Comparison of ENCODE assay signal across 21 mouse cellular contexts in genomic region chr16:77313195-77313594, GRCm38 (mm10).
DNase-seq lines count a peak whose midpoint lies in the region; ATAC-seq lines count a peak whose summit lies in the region.
"Had no signal": no experiment of that assay in that cellular context is flagged by ENCODE, and none has a peak within 500 bp of the region (broad histone marks: within the 10 kb centered on the region; RNA-seq: fewer than 3 reads in every experiment).

No protein-coding gene starts in this region.

- H3K27me3 ChIP-seq in embryonic facial prominence, embryonic 14.5 days (replicated peaks; ENCODE audit: control insufficient read depth, insufficient read depth, low read length), result no peaks in the 10 kb centered on the region
- no peaks in the 10 kb centered on the region for H3K27me3 ChIP-seq in embryonic facial prominence, embryonic 10.5 days (replicated peaks; ENCODE audit: low read depth, poor library complexity, severe bottlenecking)
- H3K27me3 ChIP-seq: embryonic facial prominence, embryonic 12.5 days; embryonic facial prominence, embryonic 15.5 days; forebrain, embryonic 13.5 days; forebrain, embryonic 15.5 days had no signal

- no peaks in the 10 kb centered on the region for H3K4me1 ChIP-seq in embryonic facial prominence, embryonic 14.5 days (ENCODE audit: control insufficient read depth, insufficient read depth, low read length)
- no peaks in the 10 kb centered on the region for H3K4me1 ChIP-seq in embryonic facial prominence, embryonic 10.5 days
- H3K4me1 ChIP-seq: embryonic facial prominence, embryonic 12.5 days; embryonic facial prominence, embryonic 15.5 days had no signal

- H3K27ac ChIP-seq in embryonic facial prominence, embryonic 14.5 days (replicated peaks; ENCODE audit: low read depth, low read length), result no peak overlapping the region
- no peak overlapping the region for H3K27ac ChIP-seq in embryonic facial prominence, embryonic 10.5 days (replicated peaks)
- H3K27ac ChIP-seq: embryonic facial prominence, embryonic 12.5 days; embryonic facial prominence, embryonic 15.5 days; forebrain, embryonic 13.5 days; forebrain, embryonic 15.5 days had no signal

- no peaks in the 10 kb centered on the region for H3K9me3 ChIP-seq in embryonic facial prominence, embryonic 14.5 days (ENCODE audit: control insufficient read depth, low read length)
- no peaks in the 10 kb centered on the region for H3K9me3 ChIP-seq in embryonic facial prominence, embryonic 10.5 days
- H3K9me3 ChIP-seq: embryonic facial prominence, embryonic 12.5 days; embryonic facial prominence, embryonic 15.5 days; forebrain, embryonic 13.5 days; forebrain, embryonic 15.5 days had no signal

- no peaks in the 10 kb centered on the region for H3K36me3 ChIP-seq in embryonic facial prominence, embryonic 14.5 days (ENCODE audit: control insufficient read depth, insufficient read depth, low read length)
- no peaks in the 10 kb centered on the region for H3K36me3 ChIP-seq in embryonic facial prominence, embryonic 10.5 days (replicated peaks)
- H3K36me3 ChIP-seq: embryonic facial prominence, embryonic 12.5 days; embryonic facial prominence, embryonic 15.5 days had no signal

- no peak overlapping the region for H3K4me2 ChIP-seq in embryonic facial prominence, embryonic 14.5 days (ENCODE audit: low read depth, low read length)
- H3K4me2 ChIP-seq: embryonic facial prominence, embryonic 12.5 days; embryonic facial prominence, embryonic 15.5 days; forebrain, embryonic 13.5 days; forebrain, embryonic 15.5 days had no signal

- no peak for ATAC-seq in embryonic facial prominence, embryonic 14.5 days (ENCODE audit: low read depth)
- no peak for ATAC-seq in megakaryocyte, adult 5-6 weeks (ENCODE audit: poor library complexity, severe bottlenecking)
- ATAC-seq: forebrain, embryonic 13.5 days; forebrain, embryonic 15.5 days; forebrain, postnatal 0 days had no signal

- no peak overlapping the region for H3K4me3 ChIP-seq in embryonic facial prominence, embryonic 14.5 days (ENCODE audit: low read depth, low read length)
- no peak overlapping the region for H3K4me3 ChIP-seq in embryonic facial prominence, embryonic 10.5 days
- H3K4me3 ChIP-seq: embryonic facial prominence, embryonic 12.5 days; embryonic facial prominence, embryonic 15.5 days; erythroblast, embryonic 14.5 days; forebrain, embryonic 13.5 days; forebrain, embryonic 15.5 days had no signal

- H3K9ac ChIP-seq in embryonic facial prominence, embryonic 14.5 days (ENCODE audit: low read depth, low read length), result no peak overlapping the region
- H3K9ac ChIP-seq: embryonic facial prominence, embryonic 12.5 days; embryonic facial prominence, embryonic 15.5 days; forebrain, embryonic 13.5 days; forebrain, embryonic 15.5 days; forebrain, postnatal 0 days had no signal

- DNase-seq in embryonic facial prominence, embryonic 14.5 days (ENCODE audit: low spot score), result peak; percentile 45
- no peak for DNase-seq in embryonic facial prominence, embryonic 10.5 days (ENCODE audit: low spot score)
- DNase-seq in 3T3-L1 (ENCODE audit: low read depth, low spot score), result peak; percentile 29
- DNase-seq in gonadal fat pad, adult 2 months (ENCODE audit: low read depth), result peak; percentile 64
- DNase-seq: adrenal gland, adult 2 months; adrenal gland, postnatal 10 days; adrenal gland, postnatal 25 days; cerebellum, adult 11 months; cerebellum, adult 18-20 months; cerebellum, adult 8-10 months; cerebellum, adult 9-11 months; cerebellum, postnatal 14 days; cerebellum, postnatal 36 days; embryo, embryonic 11 days; forebrain, postnatal 0 days had no signal
